Mouse (Mus musculus) midbrain, embryonic 13.5 days (tissue): ENCODE results near the gene Mindy4. TPM values are rescaled to one million over a fixed set of nuclear protein-coding genes. Genes with fewer than 3 reads are reported as not detected.

Experiments used
- ATAC-seq: fragments of 200-750 bp; cut with Nextera tagmentation; 2 replicates; pipeline ENCODE4 v1.8.0; 2017; ENCODE audit warnings: mild to moderate bottlenecking, moderate TSS enrichment, moderate library complexity
- H3K27ac ChIP-seq: fragments of 300-500 bp; sonication (generic); 2 replicates; pipeline ENCODE4 v1.5.1; 2015; ENCODE audit warnings: inconsistent platforms, mild to moderate bottlenecking, moderate library complexity
- H3K27me3 ChIP-seq: fragments of 300-500 bp; sonication (generic); 2 replicates; pipeline ENCODE4 v1.6.1; 2015; ENCODE audit warnings: mild to moderate bottlenecking, inconsistent platforms
- H3K36me3 ChIP-seq: fragments of 300-500 bp; sonication (generic); 2 replicates; pipeline ENCODE4 v1.6.1; 2015; ENCODE audit warnings: mild to moderate bottlenecking, inconsistent platforms
- H3K4me1 ChIP-seq: fragments of 300-500 bp; sonication (generic); replicated peaks from 2 replicates; pipeline ENCODE4 v1.6.1; 2015; ENCODE audit warnings: inconsistent platforms
- H3K4me2 ChIP-seq: fragments of 300-500 bp; sonication (generic); replicated peaks from 2 replicates; pipeline ENCODE4 v1.6.1; 2015; ENCODE audit warnings: moderate library complexity, mild to moderate bottlenecking, inconsistent platforms
- H3K4me3 ChIP-seq: fragments of 300-500 bp; sonication (generic); replicated peaks from 2 replicates; pipeline ENCODE4 v1.5.1; 2015; ENCODE audit warnings: mild to moderate bottlenecking, inconsistent platforms
- H3K9ac ChIP-seq: fragments of 300-500 bp; sonication (generic); replicated peaks from 2 replicates; pipeline ENCODE4 v1.6.1; 2015; ENCODE audit warnings: mild to moderate bottlenecking, inconsistent platforms
- H3K9me3 ChIP-seq: fragments of 300-500 bp; sonication (generic); 2 replicates; pipeline ENCODE4 v1.6.1; 2016; ENCODE audit warnings: mild to moderate bottlenecking, inconsistent platforms
- WGBS: fragments of 180-500 bp; shearing (Covaris S2); methylation state at CpG from one replicate; pipeline ENCODE4 v1.1.7; 2015; 5-methylcytosine and 5-hydroxymethylcytosine counted together
- polyA plus RNA-seq: library from polyadenylated mRNA; unstranded; fragments of >200 nt; fragmentation: Nextera tagmentation; extraction: Ambion mirVana; gene quantifications from 2 replicates; pipeline ENCODE4 v1.2.1, GENCODE M21; 2015

The Mindy4 gene
- polyA plus RNA-seq, 1 experiment from 2014 or later, result 11.6 TPM

- Histone ChIP-seq H3K4me1 (no peaks in the 10 kb centered on the region), H3K4me3 (no peak overlapping the region), H3K9ac (no peak overlapping the region), H3K27ac (no peak overlapping the region), H3K27me3 (no peaks in the 10 kb centered on the region), H3K4me2 (no peak overlapping the region), H3K36me3 (peaks cover 17% of the 10 kb centered on the region), H3K9me3 (no peaks in the 10 kb centered on the region)
- ATAC-seq, result no peak
- 90% methylated on average over 7 of the region's 7 CpGs for WGBS
These were observed 61.7 kb downstream of the Mindy4 start for GRCm38 (mm10) chr6:55264741-55265366.

GRCm38 (mm10) chr6:55272952-55273351 is 69.8 kb downstream of the Mindy4 start:
- H3K4me3 ChIP-seq, result no peak overlapping the region
- no peaks in the 10 kb centered on the region for H3K27me3 ChIP-seq
- no peaks in the 10 kb centered on the region for H3K9me3 ChIP-seq
- ATAC-seq, result peak; percentile 74
- H3K4me1 ChIP-seq, result peaks cover 3% of the 10 kb centered on the region; the same call in 1 of the 2 replicates
- no peak overlapping the region for H3K9ac ChIP-seq
- H3K4me2 ChIP-seq, result no peak overlapping the region
- no peaks in the 10 kb centered on the region; the same call in 1 of the 2 replicates for H3K36me3 ChIP-seq
- 83% methylated on average over 7 of the region's 7 CpGs for WGBS
- H3K27ac ChIP-seq, result peak overlapping the region; percentile 44; the same call in 1 of the 2 replicates

DNA sequence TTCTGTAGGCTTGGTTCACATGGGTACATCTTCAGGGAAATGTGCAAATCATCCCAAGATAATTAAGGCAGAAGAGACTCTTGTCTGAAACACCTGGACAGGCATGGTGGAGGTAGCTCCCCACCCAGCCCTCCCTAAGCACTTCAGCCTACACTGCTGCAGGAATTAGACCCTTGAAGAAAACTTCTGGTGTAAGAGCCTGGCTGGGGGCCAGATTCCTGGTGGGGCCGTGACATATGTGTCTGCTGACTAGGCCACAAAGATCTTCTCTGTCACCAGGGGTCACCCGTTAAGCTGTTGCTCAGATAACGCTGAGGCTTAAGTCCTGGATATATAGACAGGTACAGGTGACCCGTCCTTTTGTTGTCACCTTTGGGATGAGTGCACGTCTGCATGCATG is 70.3 kb downstream of the Mindy4 start:
- 0 out of 2 replicates have a peak, but pooled peaks have one; percentile 27 for ATAC-seq
- Histone ChIP-seq H3K4me2 (no peak overlapping the region), H3K4me3 (no peak overlapping the region), H3K4me1 (peaks cover 3% of the 10 kb centered on the region; the same call in 1 of the 2 replicates), H3K36me3 (no peaks in the 10 kb centered on the region; the same call in 1 of the 2 replicates), H3K27me3 (no peaks in the 10 kb centered on the region), H3K27ac (no peak overlapping the region), H3K9me3 (no peaks in the 10 kb centered on the region), H3K9ac (no peak overlapping the region)
- WGBS, result 88% methylated on average over 5 of the region's 5 CpGs

GRCm38 (mm10) chr6:55275000-55275399 is 71.8 kb downstream of the Mindy4 start:
- WGBS, result 90% methylated on average over 10 of the region's 10 CpGs
- no peak overlapping the region for H3K4me3 ChIP-seq

GRCm38 (mm10) chr6:55275786-55276185 is 72.6 kb downstream of the Mindy4 start:
- Histone ChIP-seq H3K9me3 (no peaks in the 10 kb centered on the region), H3K4me1 (peaks cover 3% of the 10 kb centered on the region; the same call in 1 of the 2 replicates), H3K27me3 (no peaks in the 10 kb centered on the region), H3K9ac (no peak overlapping the region), H3K4me2 (no peak overlapping the region), H3K4me3 (no peak overlapping the region), H3K36me3 (peaks cover 11% of the 10 kb centered on the region), H3K27ac (no peak overlapping the region)
- 89% methylated on average over 8 of the region's 8 CpGs for WGBS
- no peak for ATAC-seq

More at GRCm38 (mm10) chr6:55275000-55275399, 71.8 kb downstream of the Mindy4 start:
- Histone ChIP-seq H3K27ac (no peak overlapping the region), H3K9me3 (no peaks in the 10 kb centered on the region), H3K36me3 (peaks cover 6% of the 10 kb centered on the region), H3K4me2 (no peak overlapping the region), H3K9ac (no peak overlapping the region), H3K27me3 (no peaks in the 10 kb centered on the region), H3K4me1 (peaks cover 3% of the 10 kb centered on the region; the same call in 1 of the 2 replicates)
- ATAC-seq, result no peak

- ATAC-seq, result no peak
- Histone ChIP-seq H3K4me3 (no peak overlapping the region), H3K27me3 (no peaks in the 10 kb centered on the region), H3K36me3 (peaks cover 16% of the 10 kb centered on the region), H3K4me2 (no peak overlapping the region), H3K9ac (no peak overlapping the region), H3K27ac (no peak overlapping the region), H3K4me1 (peaks cover 3% of the 10 kb centered on the region; the same call in 1 of the 2 replicates), H3K9me3 (no peaks in the 10 kb centered on the region)
- WGBS, result 80% methylated on average over 4 of the region's 4 CpGs
These were observed 73.6 kb downstream of the Mindy4 start for GRCm38 (mm10) chr6:55276692-55277282.

- ATAC-seq, result no peak
- Histone ChIP-seq H3K9ac (no peak overlapping the region), H3K4me1 (peaks cover 3% of the 10 kb centered on the region; the same call in 1 of the 2 replicates), H3K27me3 (no peaks in the 10 kb centered on the region), H3K4me3 (no peak overlapping the region), H3K4me2 (no peak overlapping the region), H3K27ac (no peak overlapping the region), H3K36me3 (peaks cover 27% of the 10 kb centered on the region), H3K9me3 (peaks cover 3% of the 10 kb centered on the region; the same call in 1 of the 2 replicates)
- 91% methylated on average over 6 of the region's 6 CpGs for WGBS
These were observed 74.9 kb downstream of the Mindy4 start for GRCm38 (mm10) chr6:55278086-55278485.

DNA sequence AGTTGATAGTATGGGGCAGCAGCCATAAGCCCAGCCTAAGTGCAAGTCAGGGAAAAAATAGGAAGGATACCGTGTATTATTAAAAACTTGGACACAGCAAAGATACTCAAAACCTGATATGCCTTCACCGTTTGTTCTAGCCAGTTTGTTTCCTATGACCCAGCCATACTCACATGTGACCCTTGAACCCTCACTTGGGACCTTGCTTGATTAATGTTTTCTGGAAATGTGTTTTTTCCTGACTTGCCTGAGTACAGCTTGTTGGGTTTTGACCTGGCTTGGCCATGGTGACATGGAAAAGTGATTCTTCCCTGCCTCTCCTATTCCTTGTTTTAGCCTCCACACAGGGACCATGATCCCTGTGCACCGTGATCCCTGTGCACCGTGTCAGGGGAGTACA is 75.3 kb downstream of the Mindy4 start:
- no peak for ATAC-seq
- Histone ChIP-seq H3K27ac (no peak overlapping the region), H3K27me3 (no peaks in the 10 kb centered on the region), H3K36me3 (peaks cover 27% of the 10 kb centered on the region), H3K9ac (no peak overlapping the region), H3K4me2 (no peak overlapping the region), H3K9me3 (peaks cover 8% of the 10 kb centered on the region; the same call in 1 of the 2 replicates), H3K4me1 (no peaks in the 10 kb centered on the region; the same call in 1 of the 2 replicates), H3K4me3 (no peak overlapping the region)
- 91% methylated on average over 4 of the region's 4 CpGs for WGBS

DNA sequence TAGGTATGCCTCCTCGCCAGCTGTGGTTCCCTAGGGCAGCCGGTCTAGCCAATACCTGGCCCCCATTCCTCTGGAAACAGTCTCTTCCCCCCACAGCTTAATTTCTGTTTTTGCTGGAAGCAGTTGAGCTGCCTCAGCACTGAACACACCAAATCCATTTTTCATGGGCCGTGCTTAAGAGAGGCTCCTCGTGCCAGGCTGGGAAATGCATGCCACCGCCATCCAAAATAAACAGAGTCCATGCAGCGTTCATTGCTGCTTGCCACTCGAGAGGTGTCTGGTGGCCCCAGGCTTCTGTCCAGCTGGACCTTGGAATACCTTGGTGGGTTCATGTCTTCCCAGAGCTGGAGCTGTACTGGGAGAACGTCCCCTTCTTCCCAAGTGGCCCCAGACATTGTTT is 77.8 kb downstream of the Mindy4 start:
- Histone ChIP-seq H3K4me3 (no peak overlapping the region), H3K4me1 (peaks cover 13% of the 10 kb centered on the region), H3K27me3 (no peaks in the 10 kb centered on the region), H3K4me2 (no peak overlapping the region), H3K9ac (no peak overlapping the region), H3K9me3 (peaks cover 8% of the 10 kb centered on the region; the same call in 1 of the 2 replicates), H3K27ac (no peak overlapping the region), H3K36me3 (peaks cover 27% of the 10 kb centered on the region)
- 93% methylated on average over 8 of the region's 8 CpGs for WGBS
- ATAC-seq, result no peak

- peaks cover 27% of the 10 kb centered on the region for H3K36me3 ChIP-seq
- H3K9ac ChIP-seq, result no peak overlapping the region
- no peaks in the 10 kb centered on the region for H3K27me3 ChIP-seq
- WGBS, result 96% methylated on average over 7 of the region's 7 CpGs
- no peak overlapping the region for H3K4me3 ChIP-seq
- H3K27ac ChIP-seq, result no peak overlapping the region
- peaks cover 8% of the 10 kb centered on the region; the same call in 1 of the 2 replicates for H3K9me3 ChIP-seq
- no peak for ATAC-seq
- H3K4me1 ChIP-seq, result peaks cover 13% of the 10 kb centered on the region
- H3K4me2 ChIP-seq, result no peak overlapping the region
These were observed 78.5 kb downstream of the Mindy4 start for GRCm38 (mm10) chr6:55281687-55282086.

DNA sequence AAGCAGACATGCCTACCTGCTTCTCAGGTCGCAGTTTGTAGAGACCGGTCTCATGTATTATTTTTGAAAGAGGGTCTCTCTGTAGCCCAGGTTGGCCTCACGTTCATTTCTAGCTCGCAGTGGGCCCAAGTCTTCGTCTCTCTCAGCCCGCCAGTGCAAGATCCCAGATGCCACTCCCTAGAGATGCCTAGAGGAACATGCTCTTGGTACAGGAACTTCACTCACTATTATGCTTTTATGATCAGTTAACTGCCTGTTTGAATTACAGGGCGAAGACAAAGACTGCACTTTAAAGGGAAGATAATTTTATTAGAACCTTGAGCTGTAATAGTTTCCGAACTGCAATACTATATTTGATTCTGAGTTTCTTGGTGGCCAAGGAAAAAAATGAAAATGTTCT is 79.2 kb downstream of the Mindy4 start:
- no peaks in the 10 kb centered on the region for H3K27me3 ChIP-seq
- peaks cover 27% of the 10 kb centered on the region for H3K36me3 ChIP-seq
- peaks cover 8% of the 10 kb centered on the region; the same call in 1 of the 2 replicates for H3K9me3 ChIP-seq
- H3K4me2 ChIP-seq, result no peak overlapping the region
- WGBS, result 97% methylated on average over 8 of the region's 8 CpGs
- H3K9ac ChIP-seq, result no peak overlapping the region
- H3K4me3 ChIP-seq, result no peak overlapping the region
- peaks cover 13% of the 10 kb centered on the region for H3K4me1 ChIP-seq
- H3K27ac ChIP-seq, result no peak overlapping the region
- no peak for ATAC-seq

GRCm38 (mm10) chr6:55285218-55285617 is 82.0 kb downstream of the Mindy4 start:
- H3K4me1 ChIP-seq, result peaks cover 13% of the 10 kb centered on the region
- H3K9ac ChIP-seq, result no peak overlapping the region
- peaks cover 30% of the 10 kb centered on the region for H3K36me3 ChIP-seq
- peak; percentile 55 for ATAC-seq
- 29% methylated on average over 5 of the region's 5 CpGs for WGBS
- H3K4me3 ChIP-seq, result no peak overlapping the region
- no peak overlapping the region for H3K4me2 ChIP-seq
- H3K27me3 ChIP-seq, result no peaks in the 10 kb centered on the region
- peaks cover 8% of the 10 kb centered on the region; the same call in 1 of the 2 replicates for H3K9me3 ChIP-seq
- H3K27ac ChIP-seq, result no peak overlapping the region
